Mouse (Mus musculus): ENCODE data around the gene Ehbp1. TPM values are rescaled to one million over a fixed set of nuclear protein-coding genes. Genes with fewer than 3 reads are reported as not detected.

The Ehbp1 gene
- total and polyA plus RNA-seq, 2 experiments from 2014 or later, result 15.4 to 33.4 TPM

DNA sequence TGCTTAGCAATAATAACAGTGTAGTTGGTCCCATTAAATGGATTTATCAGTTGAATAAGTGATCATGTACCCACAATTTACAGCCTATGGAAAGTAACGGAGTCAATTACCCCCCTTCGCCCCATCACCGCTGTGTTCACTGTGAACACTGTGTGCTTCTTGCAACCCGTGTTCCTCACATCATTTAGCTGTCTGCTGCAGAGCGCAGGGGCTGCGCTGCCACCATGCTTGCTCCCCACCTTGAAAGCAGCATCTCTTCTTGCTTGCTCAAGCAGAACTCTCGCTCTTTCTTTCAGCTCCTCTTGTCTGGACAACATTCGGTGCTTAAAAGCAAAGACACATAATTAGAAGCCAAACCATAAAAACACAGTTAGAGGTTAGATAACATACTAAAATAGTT is 252.7 kb downstream of the Ehbp1 start:
- Histone ChIP-seq H3K4me1 (ENCODE audit: insufficient read depth, low read length) (no peaks in the 10 kb centered on the region), H3K27me3 (ENCODE audit: insufficient read depth, low read length) (no peaks in the 10 kb centered on the region), H3K4me3 (ENCODE audit: low read depth, low read length) (no peak overlapping the region), H3K27ac (ENCODE audit: low read depth, low read length) (no peak overlapping the region), H3K9ac (replicated peaks; ENCODE audit: low read length, poor library complexity, severe bottlenecking) (no peak overlapping the region), H3K9me3 (ENCODE audit: low read length) (no peaks in the 10 kb centered on the region), H3K4me2 (ENCODE audit: low read depth, low read length, poor library complexity, severe bottlenecking) (no peak overlapping the region), H3K36me3 (ENCODE audit: insufficient read depth, low read length) (no peaks in the 10 kb centered on the region)
- no peak for TF ChIP-seq CTCF (IDR thresholded peaks at IDR 0.05)
- ATAC-seq (ENCODE audit: low FRiP score), result no peak
- 61% methylated on average over 8 of the region's 8 CpGs for WGBS
- no peak for DNase-seq (ENCODE audit: low spot score)

DNA sequence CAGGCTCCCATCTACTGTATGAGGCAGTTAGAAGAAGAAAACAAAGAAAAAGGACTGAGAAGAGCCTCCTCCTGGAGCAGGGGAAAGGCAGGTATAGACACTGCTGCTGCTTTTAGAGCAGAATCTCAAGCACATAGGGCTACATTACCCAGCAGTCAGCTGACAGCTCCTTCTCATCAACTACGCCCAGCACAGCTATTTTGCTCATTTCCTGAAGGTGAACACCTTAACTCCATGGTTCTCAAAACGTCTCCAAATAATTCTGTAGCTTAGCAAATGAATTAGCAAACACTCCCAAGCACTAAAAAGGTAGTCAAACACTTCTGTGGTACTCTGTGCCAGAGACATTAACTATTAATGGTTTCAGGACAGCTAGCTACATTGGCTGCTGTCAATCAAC is 278.7 kb downstream of the Ehbp1 start:
- H3K27ac ChIP-seq (ENCODE audit: low read depth, low read length), result no peak overlapping the region
- H3K9ac ChIP-seq (replicated peaks; ENCODE audit: low read length, poor library complexity, severe bottlenecking), result no peak overlapping the region
- WGBS, result 67% methylated on average over 2 of the region's 2 CpGs

DNA sequence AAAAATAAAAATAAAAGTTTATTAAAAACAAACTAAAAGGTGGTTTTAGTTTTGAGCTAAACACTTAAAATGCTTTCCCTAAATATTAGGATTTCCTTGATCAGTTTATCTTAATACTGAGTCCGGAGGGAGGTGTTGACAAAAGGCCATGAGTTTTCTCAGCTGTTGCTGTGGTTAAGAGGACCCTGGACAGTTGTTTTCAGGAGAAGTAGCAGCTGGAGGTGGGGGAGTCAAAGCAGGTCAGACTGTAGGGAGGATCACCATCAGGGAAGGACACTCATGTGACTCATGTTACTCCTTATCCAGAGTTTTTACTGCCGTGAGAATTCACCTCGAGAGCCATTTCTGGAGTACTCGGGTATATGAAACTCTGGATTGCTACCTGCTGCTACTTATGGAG is 280.4 kb downstream of the Ehbp1 start:
- Histone ChIP-seq H3K27me3 (ENCODE audit: insufficient read depth, low read length) (no peaks in the 10 kb centered on the region), H3K36me3 (ENCODE audit: insufficient read depth, low read length) (peaks cover 3% of the 10 kb centered on the region; the same call in 1 of the 2 replicates), H3K4me1 (ENCODE audit: insufficient read depth, low read length) (no peaks in the 10 kb centered on the region), H3K9me3 (ENCODE audit: low read length) (no peaks in the 10 kb centered on the region), H3K4me2 (ENCODE audit: low read depth, low read length, poor library complexity, severe bottlenecking) (no peak overlapping the region), H3K9ac (replicated peaks; ENCODE audit: low read length, poor library complexity, severe bottlenecking) (no peak overlapping the region), H3K4me3 (ENCODE audit: low read depth, low read length) (no peak overlapping the region), H3K27ac (ENCODE audit: low read depth, low read length) (no peak overlapping the region)
- DNase-seq (ENCODE audit: low spot score) (no peak), ATAC-seq (ENCODE audit: low FRiP score) (no peak)
- 90% methylated on average over 4 of the region's 4 CpGs for WGBS
- no peak for TF ChIP-seq CTCF (IDR thresholded peaks at IDR 0.05)

More for the DNA sequence above, 278.7 kb downstream of the Ehbp1 start:
- no peak for TF ChIP-seq CTCF (IDR thresholded peaks at IDR 0.05)
- Histone ChIP-seq H3K4me1 (ENCODE audit: insufficient read depth, low read length) (no peaks in the 10 kb centered on the region), H3K9me3 (ENCODE audit: low read length) (no peaks in the 10 kb centered on the region), H3K27me3 (ENCODE audit: insufficient read depth, low read length) (no peaks in the 10 kb centered on the region), H3K4me2 (ENCODE audit: low read depth, low read length, poor library complexity, severe bottlenecking) (no peak overlapping the region), H3K36me3 (ENCODE audit: insufficient read depth, low read length) (peaks cover 7% of the 10 kb centered on the region; the same call in 1 of the 2 replicates), H3K4me3 (ENCODE audit: low read depth, low read length) (no peak overlapping the region)
- ATAC-seq (ENCODE audit: low FRiP score), result no peak
- no peak for DNase-seq (ENCODE audit: low spot score)

DNA sequence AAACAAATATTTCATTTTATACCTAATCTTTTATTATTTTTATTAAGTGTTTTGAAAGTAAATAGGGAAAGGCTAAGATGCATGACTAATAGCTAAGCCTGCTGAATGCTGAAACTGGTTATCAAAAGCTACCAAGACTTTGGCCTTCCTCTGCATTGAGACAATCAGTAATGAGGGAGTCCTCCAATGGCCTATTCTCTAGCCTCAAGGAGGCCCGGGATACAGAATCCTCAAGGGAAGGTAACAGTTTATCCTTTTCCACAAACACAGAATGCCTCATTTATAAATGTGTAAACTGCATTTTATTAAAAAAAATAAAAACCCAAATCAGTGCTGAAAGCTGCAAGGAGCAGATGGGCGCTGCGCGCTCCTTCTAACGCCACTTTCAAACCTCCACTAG is 284.6 kb downstream of the Ehbp1 start:
- no peaks in the 10 kb centered on the region for H3K27me3 ChIP-seq (ENCODE audit: insufficient read depth, low read length)
- no peaks in the 10 kb centered on the region for H3K36me3 ChIP-seq (ENCODE audit: insufficient read depth, low read length)
- H3K4me2 ChIP-seq (ENCODE audit: low read depth, low read length, poor library complexity, severe bottlenecking), result no peak overlapping the region
- H3K4me1 ChIP-seq (ENCODE audit: insufficient read depth, low read length), result no peaks in the 10 kb centered on the region
- no peak overlapping the region for H3K4me3 ChIP-seq (ENCODE audit: low read depth, low read length)
- H3K9me3 ChIP-seq (ENCODE audit: low read length), result no peaks in the 10 kb centered on the region
- no peak overlapping the region for H3K27ac ChIP-seq (ENCODE audit: low read depth, low read length)
- H3K9ac ChIP-seq (replicated peaks; ENCODE audit: low read length, poor library complexity, severe bottlenecking), result no peak overlapping the region
- ATAC-seq (ENCODE audit: low FRiP score) (no peak), DNase-seq (ENCODE audit: low spot score) (no peak)
- TF ChIP-seq CTCF (IDR thresholded peaks at IDR 0.05), result no peak
- 43% methylated on average over 5 of the region's 5 CpGs for WGBS

DNA sequence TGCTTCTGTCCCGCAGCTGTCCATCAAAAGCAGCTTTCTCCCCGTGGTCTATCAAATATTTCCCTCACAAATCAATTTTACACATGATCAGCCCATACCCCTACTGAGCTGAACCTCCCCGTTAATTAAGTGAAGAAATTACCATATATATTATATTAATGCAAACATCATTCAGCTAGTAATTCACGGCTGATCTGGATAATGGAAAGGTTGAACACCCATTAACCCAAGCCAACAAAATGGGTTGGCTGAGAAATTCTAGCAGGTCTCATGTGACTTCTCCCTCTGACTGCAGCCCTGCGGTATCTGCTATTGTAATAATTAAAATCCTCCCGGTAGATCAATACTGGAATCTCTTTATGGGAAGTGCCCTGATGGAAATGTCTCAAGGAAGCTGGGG is 286.2 kb downstream of the Ehbp1 start:
- no peaks in the 10 kb centered on the region for H3K36me3 ChIP-seq (ENCODE audit: insufficient read depth, low read length)
- DNase-seq (ENCODE audit: low spot score), result no peak
- H3K4me1 ChIP-seq (ENCODE audit: insufficient read depth, low read length), result no peaks in the 10 kb centered on the region
- no peaks in the 10 kb centered on the region for H3K27me3 ChIP-seq (ENCODE audit: insufficient read depth, low read length)
- no peaks in the 10 kb centered on the region for H3K9me3 ChIP-seq (ENCODE audit: low read length)
- ATAC-seq (ENCODE audit: low FRiP score), result no peak
- no peak for TF ChIP-seq CTCF (IDR thresholded peaks at IDR 0.05)
- H3K4me2 ChIP-seq (ENCODE audit: low read depth, low read length, poor library complexity, severe bottlenecking), result no peak overlapping the region
- H3K9ac ChIP-seq (replicated peaks; ENCODE audit: low read length, poor library complexity, severe bottlenecking), result no peak overlapping the region
- H3K4me3 ChIP-seq (ENCODE audit: low read depth, low read length), result no peak overlapping the region
- WGBS, result 43% methylated on average over 6 of the region's 6 CpGs
- no peak overlapping the region for H3K27ac ChIP-seq (ENCODE audit: low read depth, low read length)

DNA sequence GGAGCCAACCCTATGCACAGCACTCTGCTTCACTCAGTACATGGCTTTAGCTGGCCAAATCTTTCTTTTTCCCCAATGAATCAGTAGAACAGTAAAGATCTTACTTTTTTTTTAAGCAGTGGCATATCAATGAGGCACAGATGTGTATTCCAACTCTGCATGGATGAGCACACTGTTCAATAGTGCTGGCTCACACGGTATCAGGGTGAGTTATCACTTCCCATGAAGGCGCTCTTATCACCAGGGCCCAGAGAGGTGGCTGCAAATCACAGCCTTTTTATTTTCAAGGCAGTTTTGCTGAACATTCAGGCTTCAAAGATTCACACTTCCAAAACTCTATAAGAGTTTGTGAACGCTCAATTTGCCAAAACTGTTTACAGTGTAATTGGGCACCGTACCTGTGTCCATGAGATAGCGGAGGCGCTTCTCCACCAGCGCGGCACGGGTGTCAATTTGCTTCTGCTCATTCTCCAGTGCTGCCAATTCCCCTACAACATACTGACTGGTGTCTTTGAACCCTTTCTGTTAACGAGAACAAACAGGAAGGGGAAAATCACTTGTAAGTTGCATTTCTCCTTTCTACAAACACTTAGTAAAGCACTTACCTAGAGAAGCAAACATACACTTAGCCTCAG is 288.9 kb downstream of the Ehbp1 start:
- H3K4me2 ChIP-seq (ENCODE audit: low read depth, low read length, poor library complexity, severe bottlenecking), result no peak overlapping the region
- no peak overlapping the region for H3K27ac ChIP-seq (ENCODE audit: low read depth, low read length)
- no peak overlapping the region for H3K9ac ChIP-seq (replicated peaks; ENCODE audit: low read length, poor library complexity, severe bottlenecking)
- no peaks in the 10 kb centered on the region for H3K36me3 ChIP-seq (ENCODE audit: insufficient read depth, low read length)
- no peak for TF ChIP-seq CTCF (IDR thresholded peaks at IDR 0.05)
- 78% methylated on average over 10 of the region's 10 CpGs for WGBS
- H3K4me3 ChIP-seq (ENCODE audit: low read depth, low read length), result no peak overlapping the region
- ATAC-seq (ENCODE audit: low FRiP score) (no peak), DNase-seq (ENCODE audit: low spot score) (no peak)
- H3K4me1 ChIP-seq (ENCODE audit: insufficient read depth, low read length), result no peaks in the 10 kb centered on the region
- no peaks in the 10 kb centered on the region for H3K27me3 ChIP-seq (ENCODE audit: insufficient read depth, low read length)
- H3K9me3 ChIP-seq (ENCODE audit: low read length), result no peaks in the 10 kb centered on the region
